Mouse (Mus musculus): ENCODE results near the gene Hoxa3. TPM values are rescaled to one million over a fixed set of nuclear protein-coding genes. Genes with fewer than 3 reads are reported as not detected.

The Hoxa3 gene
- total RNA-seq, 2 experiments from 2014 or later: not detected

DNA sequence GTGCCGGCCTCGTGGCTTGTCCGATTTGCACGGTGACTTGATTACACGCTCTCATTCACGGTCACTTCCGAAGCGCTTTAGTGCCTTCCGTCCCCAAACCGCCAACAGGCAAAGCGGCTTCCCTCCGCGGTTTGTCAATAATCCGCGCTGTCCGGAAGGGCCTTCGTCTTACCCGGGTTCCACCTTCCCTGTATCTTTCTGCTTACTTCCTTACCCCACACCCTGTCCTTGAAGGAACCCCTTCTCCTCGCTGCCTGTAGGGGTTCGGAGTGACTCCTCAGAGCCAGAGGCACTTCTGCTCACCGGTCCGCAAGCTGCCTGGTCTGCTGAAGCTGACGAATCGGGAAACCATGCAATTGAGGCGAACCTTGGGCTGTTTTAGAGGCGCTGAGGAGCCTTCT is 33.3 kb upstream of the Hoxa3 start:
- DNase-seq: no peak

GRCm38 (mm10) chr6:52245757-52246142 is 32.6 kb upstream of the Hoxa3 start, which contains the start of gene Hoxa11:
TSS of gene Hoxa11 (minus strand) at chr6:52245810.
- DNase-seq: no peak

DNA sequence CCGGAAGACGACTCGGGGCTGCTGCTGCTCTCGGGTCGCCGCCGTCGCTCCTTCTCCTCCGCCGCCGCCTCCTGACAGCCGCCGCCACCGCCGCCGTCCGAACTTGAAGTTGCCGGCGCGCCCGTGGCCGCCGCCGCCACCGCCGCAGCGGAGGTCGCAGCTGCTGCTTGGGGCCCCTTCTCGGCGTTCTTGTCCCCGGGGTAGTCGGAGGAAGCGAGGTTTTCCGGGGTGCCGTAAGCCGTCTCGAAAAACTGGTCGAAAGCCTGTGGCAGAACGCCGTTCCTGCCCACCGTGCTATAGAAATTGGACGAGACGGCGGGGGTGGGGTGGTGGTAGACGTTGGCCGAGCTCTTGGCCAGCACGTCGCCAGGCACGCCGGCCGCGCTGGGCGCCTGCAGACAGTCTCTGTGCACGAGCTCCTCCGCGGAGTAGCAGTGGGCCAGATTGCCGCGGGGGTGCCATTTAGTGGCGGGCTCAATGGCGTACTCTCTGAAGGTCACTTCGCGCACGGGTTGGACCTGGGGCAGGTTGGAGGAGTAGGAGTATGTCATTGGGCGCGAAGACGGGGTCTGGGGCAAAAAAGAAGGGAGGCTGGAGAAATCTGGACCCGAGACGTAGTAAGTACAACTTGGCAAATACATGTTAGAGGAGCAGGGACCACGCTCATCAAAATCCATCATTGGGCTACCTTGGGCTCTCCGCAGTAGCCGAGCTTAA is 32.1 kb upstream of the Hoxa3 start:
- DNase-seq: no peak

DNA sequence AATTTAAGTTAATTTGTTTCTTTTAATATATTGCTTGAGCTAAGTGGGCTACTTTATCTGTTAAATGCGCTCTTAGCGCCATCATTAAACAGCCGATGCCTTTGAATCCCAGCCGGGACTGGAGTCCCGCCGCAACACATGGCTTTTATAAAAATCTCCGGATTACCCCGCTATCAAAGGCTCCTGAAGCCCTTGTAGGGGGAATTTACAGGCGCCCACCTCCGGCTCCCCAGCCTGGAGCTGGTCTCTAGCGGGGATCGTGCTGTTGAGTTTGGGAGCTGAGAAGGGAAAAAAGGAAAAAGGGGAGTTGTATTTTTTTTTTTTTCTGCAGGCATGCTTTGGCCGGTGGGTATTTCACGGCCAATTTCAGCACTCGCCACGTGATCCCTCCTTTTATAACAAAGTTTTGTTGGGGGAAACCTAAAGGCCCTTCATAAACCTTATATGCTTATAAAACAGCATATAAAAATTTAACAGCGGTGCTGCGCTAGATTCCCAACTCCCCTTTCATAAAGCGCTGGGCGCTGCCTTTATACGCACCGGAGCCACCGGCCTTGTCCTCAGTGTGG is 31.4 kb upstream of the Hoxa3 start:
- DNase-seq: no peak

GRCm38 (mm10) chr6:52243681-52244121 is 30.6 kb upstream of the Hoxa3 start:
- no peak for DNase-seq

DNA sequence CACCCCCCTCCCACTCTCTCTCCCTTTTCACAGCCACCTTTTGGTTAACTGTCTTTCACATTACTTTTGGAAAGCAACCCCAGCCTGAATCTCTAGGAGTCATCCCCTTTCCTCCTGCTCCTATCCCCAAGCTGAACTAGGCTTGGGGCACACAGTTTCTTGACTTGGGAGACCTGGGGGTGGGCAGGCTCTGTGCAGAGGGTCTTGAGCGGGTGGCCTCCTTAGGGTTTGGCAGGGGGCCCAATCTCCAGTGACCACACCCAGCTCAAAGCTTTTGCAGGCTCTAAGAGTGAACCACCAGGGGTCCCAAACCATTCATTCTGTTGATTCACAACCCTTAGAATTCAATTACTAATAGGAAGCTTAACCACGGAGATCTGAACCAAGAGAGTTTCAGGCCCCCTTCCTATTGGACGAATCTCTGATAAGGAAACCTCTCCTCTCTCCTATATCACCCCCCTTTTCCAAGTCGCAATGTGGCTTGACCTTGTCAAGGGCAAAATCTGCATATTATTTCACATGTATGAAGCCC is 29.7 kb upstream of the Hoxa3 start:
- no peak for DNase-seq

DNA sequence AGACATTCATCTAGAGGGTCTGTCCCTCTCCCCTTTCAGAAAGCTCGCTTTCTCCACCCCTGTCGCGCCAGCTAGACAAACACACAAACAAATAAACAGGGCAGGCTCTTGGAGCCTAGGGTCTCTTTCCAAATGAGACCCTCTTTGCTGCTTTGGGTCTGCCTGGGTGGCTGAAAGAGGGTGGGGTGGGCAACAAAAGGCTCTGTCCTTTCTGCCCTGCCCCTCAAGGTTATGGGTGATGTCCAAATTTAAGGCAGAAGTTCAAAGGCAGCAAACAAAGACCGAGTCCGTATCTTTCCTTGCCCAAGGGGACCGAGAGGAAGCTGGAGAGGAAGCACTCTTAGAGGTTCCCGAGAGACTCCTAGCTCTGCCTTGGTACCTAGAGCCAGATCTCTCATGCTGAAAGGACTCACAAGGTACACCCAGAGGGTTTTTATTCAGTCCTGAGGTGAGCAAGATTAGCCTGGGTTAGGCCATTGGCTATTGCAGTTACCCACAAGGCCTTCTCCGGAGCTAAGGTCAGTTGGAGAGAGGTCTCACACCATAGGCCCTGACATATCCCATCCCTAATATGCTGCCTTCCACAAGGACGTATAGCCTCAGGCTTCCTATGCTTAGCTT is 28.0 kb upstream of the Hoxa3 start:
- DNase-seq: no peak

- no peak for DNase-seq
Observed at GRCm38 (mm10) chr6:52240389-52241000, 27.4 kb upstream of the Hoxa3 start, which contains the start of gene Hoxa10. TSS of gene Hoxa10 (minus strand) at chr6:52240854.

DNA sequence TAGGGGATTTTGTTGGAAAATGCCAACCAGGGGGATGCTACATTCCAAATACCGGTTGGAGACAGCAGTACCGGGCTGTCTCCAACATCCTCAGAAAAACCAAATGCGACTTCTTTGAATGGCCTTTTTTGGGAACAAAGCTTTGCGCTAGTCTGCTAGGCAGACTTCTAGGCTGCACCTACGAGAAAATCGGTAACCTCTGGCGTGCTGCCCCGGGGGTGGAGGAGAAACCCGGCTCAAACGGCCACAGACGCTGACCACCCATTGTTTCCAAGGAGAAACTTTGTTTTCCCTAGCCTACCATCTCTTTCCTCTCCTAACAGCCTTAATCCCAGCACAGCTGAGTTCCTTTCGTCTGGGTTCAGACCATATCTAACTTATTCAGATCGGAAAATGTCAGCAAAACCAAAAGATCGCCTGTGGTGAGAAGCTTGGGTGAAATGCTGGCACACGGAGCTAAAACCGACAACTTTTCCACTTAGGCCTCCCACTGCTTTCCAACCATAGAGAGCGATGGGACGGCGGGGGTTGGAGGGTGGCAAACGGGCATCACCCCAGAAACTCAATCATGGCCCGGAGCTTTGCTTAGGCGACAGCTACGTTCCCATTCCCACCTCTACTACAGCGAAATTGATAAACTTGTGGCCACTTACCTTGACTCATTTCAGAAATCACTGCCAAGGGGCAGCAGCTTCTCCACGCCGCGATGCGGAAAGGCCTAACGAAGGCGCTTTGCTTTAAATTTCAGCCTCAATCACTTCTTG is 26.7 kb upstream of the Hoxa3 start:
- no peak for DNase-seq

- DNase-seq: no peak
Observed at GRCm38 (mm10) chr6:52238976-52239375, 25.8 kb upstream of the Hoxa3 start.

DNA sequence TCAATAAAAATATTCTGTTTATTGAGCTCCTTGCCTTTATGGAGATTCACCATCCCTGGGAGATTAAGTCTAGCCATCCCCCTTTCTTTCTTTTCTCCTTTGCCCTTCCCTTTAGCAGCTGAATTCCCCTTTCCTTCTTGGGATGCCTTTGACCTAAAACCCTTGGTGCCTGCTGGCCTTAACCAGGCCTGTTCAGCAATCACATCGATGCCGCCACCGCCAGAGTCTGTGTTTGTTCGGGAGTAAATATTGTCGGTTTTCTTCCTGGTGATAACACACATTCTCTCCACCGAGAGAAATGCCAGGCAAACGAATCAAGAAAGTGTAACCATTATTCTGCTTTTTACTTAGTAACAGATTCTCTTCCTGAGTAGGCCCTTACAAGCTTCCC is 25.0 kb upstream of the Hoxa3 start:
- DNase-seq: no peak

DNA sequence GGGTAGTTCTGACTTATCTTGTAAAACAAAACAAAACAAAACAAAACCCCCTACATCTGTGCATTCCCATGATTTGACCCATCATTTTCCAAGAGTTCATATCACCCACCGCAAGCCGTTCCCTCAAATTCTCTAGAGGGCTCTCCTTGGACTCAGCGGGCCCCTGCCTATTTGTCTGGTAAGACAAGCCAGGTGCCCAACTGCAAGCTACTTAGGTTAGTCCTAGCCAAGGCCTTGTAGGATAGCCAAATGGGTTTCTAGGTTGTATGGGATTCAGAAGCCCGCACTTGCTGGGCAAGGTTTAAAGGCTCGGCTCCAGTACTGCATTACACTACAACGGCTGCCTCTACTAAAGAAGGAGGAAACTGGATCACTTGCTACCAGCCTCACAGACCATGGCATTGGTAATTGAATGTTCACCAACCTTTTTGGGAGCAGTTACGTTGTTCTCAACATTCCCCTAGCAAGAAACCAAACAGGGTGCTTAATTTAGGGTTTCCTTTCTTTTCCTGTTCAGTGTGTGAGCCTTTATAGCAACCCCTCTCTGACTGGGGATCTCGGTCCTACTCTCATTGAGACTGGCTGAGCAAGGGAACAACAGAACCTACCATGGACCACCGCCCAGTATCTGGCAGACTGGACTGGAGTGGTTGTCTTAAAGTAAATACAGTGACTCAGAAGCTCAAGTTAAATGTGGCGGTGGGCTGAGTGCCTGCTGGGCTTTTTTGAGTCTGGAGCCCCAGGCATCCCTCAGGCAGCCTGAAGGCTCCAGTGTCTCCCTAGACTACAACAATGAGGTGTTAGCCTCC is 24.4 kb upstream of the Hoxa3 start:
- no peak for DNase-seq

DNA sequence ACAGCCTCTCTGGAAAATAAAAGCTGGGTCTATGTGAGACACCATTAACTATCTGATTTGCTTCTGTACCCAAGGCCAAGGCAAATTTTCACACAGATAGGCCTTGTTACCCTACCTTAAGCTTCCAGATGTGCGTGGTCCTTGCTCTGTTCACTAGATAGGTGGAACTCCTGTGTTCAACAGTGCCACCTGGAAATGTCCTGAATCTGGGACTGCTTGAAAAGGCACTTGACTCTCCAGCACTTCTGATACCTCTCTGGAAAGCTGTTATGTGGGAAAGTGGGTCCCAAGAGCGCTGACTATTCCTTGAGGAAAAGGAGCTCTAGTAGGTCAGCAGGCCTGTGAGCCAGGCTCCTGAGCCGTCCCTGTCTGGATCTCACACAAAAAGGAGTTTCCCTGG is 23.7 kb upstream of the Hoxa3 start:
- no peak for DNase-seq

DNA sequence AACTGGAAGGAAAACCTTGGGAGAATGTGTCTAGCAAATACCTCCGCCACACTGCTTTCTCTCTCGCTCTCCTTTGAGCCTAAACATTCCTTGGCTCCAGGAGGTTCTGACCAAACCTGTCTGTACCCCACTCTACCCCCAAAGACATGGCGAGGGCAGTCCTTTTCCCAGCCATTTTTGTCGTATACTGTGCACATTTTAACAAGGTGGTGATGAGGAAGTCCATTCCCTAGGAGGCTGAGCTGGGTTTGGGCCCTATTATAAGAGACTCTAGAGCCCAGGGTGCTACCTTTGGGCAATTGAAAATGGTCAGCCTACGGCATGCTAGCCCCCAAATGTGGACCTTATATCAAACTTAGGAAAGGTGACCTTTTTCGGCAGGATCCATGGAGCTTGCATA is 22.7 kb upstream of the Hoxa3 start:
- no peak for DNase-seq

DNA sequence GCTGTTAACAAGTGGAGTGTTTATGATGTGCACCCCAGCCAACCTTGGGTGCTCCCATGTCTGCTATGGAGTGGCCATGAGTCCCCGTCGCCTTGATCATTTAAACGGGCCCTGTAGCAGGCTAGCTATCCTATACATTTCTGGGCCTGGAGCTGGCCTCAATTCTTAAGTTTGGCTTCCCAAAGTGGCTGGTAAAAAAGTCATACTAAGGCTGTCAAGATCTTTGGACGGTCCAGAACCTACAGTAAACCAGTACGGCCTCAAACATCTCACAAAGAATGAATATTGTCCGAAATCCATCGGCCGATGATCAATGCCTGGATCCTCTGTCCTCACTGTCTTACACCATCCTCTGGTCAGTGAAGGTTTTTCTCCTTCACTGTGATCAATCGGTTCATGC is 22.1 kb upstream of the Hoxa3 start:
- DNase-seq: no peak

DNA sequence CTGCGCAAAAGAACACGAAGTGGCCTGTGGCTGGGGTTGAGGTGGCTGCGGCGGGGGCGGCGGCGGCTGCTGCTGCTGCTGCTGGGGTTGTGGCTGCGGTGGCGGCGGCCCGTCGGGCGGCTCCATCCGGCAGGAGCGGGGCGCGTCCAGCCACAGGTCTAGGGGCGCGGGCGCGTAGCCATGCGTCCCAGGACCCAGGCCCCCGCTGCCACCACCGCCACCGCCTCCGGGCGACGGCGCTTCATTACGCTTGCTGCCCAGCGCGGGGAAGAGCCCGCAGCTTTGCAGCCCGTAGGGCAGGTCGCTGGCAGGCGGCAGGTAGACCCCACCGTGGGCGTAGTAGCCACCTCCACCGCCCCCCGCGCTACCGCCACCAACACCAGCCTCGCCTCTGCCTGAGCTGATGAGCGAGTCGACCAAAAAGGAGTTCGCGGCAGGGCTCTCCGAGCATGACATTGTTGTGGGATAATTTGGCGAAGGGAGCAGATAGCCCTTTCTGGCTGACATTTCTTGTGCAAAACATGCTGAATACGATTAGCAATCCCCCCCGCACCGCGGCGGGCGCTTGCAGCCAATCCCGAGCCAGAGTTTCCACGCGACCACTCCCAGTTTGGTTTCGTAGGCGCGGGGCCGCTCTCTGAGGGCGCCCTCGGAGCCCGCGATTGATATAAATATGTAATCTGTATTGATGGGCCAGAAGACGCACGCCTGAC is 21.4 kb upstream of the Hoxa3 start:
- no peak for DNase-seq

DNA sequence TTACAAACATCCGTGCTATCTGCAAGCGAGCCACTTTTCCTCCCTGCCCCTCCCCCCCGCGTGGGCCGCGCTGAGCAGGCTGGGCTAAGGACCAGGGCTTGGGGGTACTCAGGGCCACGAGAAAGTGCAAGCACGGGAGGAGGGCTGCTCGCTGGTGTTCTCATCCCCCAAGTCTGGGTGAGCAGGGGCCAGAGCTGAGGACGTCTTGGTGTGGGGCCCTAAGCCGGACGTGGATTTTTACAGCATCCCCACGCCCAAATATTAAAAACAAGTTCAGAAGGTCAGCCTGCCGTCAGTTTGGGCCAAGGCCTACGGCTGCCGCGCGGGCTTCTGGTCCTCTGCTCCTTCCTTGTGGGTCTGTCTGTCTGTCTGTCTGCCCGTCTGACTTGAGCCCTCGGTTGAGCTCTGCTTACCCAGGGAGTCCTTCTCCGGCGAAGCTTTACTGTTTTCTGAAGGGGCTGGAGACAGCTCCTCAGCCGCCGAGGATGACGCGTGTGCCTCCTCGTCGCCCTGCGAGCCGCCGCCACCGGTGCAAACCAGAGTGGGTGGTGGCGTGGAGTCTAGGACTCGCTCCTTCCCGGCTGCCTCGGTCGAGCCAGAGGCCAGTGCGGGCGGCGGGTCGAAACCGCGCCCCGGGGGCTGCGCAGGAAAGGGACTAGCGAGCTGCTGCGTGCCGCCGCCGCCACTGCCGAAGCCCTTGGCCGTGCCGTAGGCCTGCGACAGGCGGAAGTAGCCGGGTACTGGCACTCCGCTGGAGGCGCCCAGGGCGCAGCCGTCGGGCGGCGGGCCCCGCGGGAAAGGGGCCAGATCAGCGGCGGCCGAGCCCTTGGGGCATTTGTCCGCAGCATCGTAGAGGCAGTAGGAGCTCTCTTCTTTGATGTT is 20.7 kb upstream of the Hoxa3 start:
- DNase-seq: no peak

DNA sequence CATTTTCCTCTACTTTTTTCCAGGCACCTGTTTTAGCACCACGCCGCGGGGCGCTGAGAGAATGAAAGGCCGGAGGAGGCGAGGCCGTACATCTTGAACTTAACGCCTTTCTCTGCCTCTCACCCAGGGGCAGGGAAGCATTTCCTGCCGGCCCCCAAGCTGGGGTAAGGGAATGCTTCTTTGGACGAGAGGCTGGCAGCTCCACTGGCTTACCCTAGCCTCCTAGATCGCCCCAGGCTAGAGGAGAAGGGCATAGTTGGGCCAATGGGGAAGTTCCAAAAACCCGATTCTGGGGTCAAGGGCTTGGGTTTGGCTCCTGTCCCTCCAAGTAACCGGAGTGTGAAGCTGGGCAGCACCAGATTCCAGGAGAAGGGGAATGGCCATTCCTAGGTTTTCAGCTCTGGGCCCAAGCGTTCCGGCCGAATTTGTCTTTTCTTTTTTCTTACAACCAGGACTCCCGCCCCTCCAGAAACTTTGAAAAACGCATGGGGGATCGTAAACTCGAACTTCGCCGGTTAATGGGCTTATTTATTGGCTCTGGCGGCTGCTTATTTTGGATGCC is 19.9 kb upstream of the Hoxa3 start:
- no peak for DNase-seq

DNA sequence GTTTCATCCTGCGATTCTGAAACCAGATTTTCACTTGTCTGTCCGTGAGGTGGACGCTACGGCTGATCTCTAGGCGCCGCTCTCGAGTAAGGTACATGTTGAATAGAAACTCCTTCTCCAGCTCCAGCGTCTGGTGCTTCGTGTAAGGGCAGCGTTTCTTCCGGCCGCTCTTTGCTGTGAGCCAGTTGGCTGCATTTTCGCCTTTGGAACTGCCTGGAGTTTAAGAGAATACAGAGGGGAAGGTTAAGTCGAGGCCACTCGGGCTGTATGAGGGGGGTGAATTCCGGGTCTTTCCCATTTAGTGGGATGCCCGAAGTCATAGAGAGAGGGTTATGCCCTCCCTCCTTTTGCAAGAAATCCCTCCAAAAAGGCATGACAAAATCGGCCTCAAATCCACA is 19.4 kb upstream of the Hoxa3 start:
- DNase-seq: no peak

Measured in layer of hippocampus, postnatal 36 days (tissue).